Mouse (Mus musculus): ENCODE results near the gene Slc8b1. TPM values are rescaled to one million over a fixed set of nuclear protein-coding genes. Genes with fewer than 3 reads are reported as not detected.

Slc8b1 gene
- total RNA-seq, 2 experiments from 2014 or later, result 12.5 to 13.9 TPM

GRCm38 (mm10) chr5:120517552-120517951, 6.6 kb downstream of the Slc8b1 start:
- DNase-seq, result peak; percentile 55 to 69
- intact Hi-C loops (cut with DNase I), result loop anchor here (5.0 kb wide), 1 partner anchor 45 kb away; no protein-coding TSS in a partner anchor

DNA sequence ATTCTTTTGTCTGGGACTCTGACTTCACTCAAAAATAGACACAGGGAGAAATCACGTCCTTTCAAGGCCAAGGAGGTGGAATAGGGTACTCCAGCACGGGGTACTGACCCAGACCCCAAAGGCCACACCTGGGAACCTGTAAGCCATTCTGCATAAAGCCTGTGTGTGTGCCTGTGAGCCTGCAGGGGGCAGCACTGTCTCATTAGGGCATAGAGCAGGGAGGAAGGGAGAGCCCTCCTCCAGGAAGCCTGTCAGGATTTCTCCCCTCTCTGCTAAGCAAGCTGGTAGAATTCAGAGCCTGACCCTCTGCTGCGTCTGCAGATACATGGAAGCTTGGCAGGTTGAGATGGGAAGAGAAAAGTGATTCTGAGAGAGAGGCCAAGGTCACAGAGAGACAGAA, 11.7 kb downstream of the Slc8b1 start:
- intact Hi-C loops (cut with DNase I), result no loop called here
- peak in 1 of 2 experiments; percentile 55 for DNase-seq

GRCm38 (mm10) chr5:120524736-120525135, 13.8 kb downstream of the Slc8b1 start:
- intact Hi-C loops (cut with DNase I), result no loop called here
- no peak for DNase-seq

GRCm38 (mm10) chr5:120525737-120526136, 14.8 kb downstream of the Slc8b1 start:
- DNase-seq, result no peak
- intact Hi-C loops (cut with DNase I), result no loop called here

GRCm38 (mm10) chr5:120526311-120526710, 15.3 kb downstream of the Slc8b1 start:
- intact Hi-C loops (cut with DNase I), result no loop called here
- DNase-seq, result no peak

DNA sequence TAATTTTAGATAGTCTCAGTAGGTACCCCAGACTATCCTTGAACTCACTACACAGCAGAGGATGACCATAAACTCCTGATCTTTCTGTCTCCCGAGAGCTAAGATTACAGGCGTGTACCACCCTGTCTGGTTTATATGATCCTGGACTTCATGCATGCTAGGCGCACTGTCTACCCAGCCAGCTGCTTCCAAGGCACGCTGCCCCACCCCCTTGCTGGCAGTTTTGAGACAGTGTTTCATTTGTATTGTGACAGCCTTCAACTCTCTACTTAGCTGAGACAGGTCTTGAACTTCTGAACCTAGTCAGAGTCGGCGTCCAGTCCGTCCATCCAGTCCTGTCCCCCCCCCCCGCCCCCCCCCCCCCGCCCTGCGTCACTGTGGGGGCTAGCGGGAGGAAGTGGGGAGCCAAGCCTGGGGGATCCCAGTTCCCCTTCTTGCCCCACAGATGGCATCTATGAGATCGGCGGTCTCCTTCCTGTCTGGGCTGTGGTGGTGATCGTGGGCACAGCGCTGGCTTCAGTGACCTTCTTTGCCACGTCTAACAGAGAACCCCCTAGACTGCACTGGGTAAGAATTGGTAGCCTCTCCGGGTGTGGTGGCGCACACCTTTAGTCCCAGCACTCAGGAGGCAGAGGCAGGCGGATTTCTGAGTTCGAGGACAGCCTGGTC, 16.5 kb downstream of the Slc8b1 start:
- intact Hi-C loops (cut with DNase I), result no loop called here
- no peak for DNase-seq

- intact Hi-C loops (cut with DNase I), result no loop called here
- no peak for DNase-seq
Observed at GRCm38 (mm10) chr5:120531631-120532030, 20.7 kb downstream of the Slc8b1 start.

DNA sequence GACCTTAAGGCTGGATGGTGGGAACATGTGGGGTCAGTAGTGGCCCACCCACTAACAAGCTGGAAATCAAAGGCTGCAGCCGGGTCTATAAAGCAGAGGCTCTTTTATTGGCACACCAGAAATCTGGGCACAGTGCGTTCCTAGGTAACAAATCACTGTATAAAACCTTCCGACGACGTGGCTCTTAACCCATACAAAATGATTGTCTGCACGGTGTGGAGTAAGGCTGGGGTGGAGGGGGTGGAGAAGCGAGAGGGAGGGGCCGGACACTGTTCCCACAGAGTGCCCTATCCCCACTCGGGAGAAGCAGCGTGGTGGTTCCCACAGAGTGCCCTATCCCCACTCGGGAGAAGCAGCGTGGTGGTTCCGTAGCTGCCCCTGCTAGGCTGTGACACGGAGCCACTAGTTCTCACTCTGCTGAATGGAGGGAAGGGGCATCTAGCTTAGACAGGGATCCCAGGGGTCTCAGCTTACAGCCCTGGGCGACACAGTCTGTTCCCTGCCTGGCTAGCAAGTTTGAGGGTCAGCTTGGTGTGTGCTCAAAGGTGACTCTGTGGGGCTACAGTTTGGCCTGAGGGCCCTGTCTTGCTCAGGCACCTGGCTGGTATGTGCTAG, 23.2 kb downstream of the Slc8b1 start:
- intact Hi-C loops (cut with DNase I), result no loop called here
- DNase-seq, result no peak

DNA sequence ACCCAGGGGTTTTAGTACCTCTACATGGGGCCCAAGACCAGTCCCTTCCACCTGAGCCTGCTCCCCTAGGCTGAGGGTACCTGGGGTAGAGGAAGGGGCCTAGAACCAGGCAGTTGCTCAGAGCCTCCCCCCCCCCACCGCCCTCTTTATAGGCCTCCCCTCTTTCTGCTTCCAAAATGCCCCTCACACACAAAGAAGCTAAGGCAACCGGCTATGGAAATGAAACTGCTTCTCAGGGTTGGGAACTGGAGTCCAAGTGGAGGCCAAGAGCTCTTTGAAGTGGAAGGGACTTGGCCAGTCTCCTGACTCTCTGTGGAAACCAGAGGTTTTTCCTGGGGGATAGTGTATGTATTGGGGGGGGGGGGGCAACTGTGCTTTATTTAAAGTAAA, 23.7 kb downstream of the Slc8b1 start:
- no peak for DNase-seq
- intact Hi-C loops (cut with DNase I), result no loop called here

DNA sequence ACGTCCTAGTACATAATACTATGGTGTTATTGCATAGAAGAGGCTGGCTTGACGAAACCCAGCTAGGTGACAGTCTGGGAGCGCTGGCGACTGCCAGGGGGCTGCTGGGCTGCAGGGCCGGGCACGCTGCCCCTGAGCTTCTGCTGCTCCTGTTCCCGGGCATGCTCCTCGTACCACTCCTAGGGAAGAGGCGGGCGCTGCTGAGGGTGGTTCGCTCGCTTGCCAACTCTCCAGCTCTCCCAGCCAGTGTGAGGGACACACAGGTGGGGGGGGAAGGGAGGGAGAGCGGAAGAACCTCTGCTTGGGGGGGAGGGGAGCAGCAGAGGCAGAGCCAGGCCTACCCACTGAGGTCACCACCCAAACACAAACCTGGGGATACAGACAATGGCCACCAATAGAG, 25.1 kb downstream of the Slc8b1 start:
- DNase-seq, result peak in 1 of 2 experiments; percentile 39
- intact Hi-C loops (cut with DNase I), result no loop called here

GRCm38 (mm10) chr5:120536632-120537031, 25.7 kb downstream of the Slc8b1 start:
- intact Hi-C loops (cut with DNase I), result no loop called here
- DNase-seq, result no peak

DNA sequence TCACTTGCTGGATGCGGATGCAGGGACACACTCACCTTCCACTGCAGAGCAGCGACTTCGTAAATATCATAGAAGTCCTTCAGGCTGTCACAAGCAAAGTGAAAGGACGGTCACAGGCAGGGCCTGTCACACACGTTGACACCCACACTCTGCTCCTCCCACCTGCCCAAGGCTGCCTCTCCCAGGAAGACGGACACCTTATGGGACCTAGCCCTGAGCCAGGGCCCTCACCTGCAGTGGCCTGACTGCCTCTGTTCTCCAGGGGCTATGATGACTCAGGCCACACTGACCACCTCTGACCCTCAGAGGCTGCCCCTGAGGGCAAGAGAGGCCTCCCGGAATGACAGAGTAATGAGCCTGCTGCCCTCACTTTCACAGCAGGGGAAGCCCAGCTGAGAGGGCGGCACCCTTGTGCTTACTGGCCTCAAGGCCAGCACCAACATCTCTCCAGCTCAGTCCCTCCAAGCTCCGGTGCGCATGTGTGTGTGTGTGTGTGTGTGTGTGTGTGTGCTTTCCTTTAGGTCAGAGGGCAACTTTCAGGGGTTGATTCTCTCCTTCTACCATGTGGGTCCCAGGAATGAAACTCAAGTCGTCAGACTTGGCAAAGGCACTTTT, 37.4 kb downstream of the Slc8b1 start:
- DNase-seq, result no peak
- intact Hi-C loops (cut with DNase I), result no loop called here

- intact Hi-C loops (cut with DNase I), result no loop called here
- DNase-seq, result no peak
Observed at GRCm38 (mm10) chr5:120550137-120550536, 39.2 kb downstream of the Slc8b1 start.

DNA sequence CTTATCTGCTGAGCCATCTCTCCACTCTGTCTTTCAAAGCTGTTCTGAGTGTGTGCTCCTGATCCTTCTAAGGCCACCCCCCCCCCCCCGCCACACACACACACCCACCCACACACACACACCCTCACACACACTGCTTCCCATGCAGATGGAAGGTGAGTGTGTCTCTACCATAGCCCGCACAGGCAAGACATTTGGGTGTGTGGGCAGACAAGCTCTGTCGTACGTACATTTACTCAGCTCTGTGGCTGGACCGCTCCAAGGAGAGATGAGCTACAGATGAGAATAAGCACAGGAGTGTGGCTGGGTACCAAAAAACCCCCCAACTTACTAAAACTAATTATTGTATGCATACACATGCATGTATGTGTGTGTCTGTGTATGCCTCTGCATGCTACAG, 39.7 kb downstream of the Slc8b1 start:
- intact Hi-C loops (cut with DNase I), result no loop called here

DNA sequence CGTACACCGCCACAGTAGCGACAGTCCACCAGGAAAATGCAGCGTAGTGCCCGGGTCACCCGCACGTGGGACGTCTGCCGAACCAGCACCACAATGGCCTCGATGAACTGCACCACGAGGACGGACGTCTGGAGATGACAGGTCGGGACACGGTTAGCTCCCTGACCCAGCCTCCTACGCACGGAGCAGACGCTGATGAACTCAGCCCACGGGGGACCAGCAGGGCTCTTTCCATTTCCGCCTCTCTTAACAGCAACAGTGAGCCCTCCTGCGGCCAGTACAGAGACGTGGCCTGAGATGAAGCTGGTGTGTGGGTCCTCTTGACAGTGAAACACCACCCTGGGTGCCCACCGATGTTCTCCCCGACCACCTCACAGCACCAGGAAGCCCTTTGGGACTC, 44.9 kb downstream of the Slc8b1 start:
- intact Hi-C loops (cut with DNase I), result no loop called here
- DNase-seq, result no peak

More for the DNA sequence above, 39.7 kb downstream of the Slc8b1 start:
- DNase-seq, result no peak

GRCm38 (mm10) chr5:120558041-120558440, 47.1 kb downstream of the Slc8b1 start:
- intact Hi-C loops (cut with DNase I), result no loop called here
- no peak for DNase-seq

- intact Hi-C loops (cut with DNase I), result no loop called here
- no peak for DNase-seq
Observed at GRCm38 (mm10) chr5:120558762-120559161, 47.8 kb downstream of the Slc8b1 start.

GRCm38 (mm10) chr5:120560129-120560615, 49.2 kb downstream of the Slc8b1 start:
- no peak for DNase-seq
- intact Hi-C loops (cut with DNase I), result loop anchor here (5.0 kb wide), 1 partner anchor 43 kb away; no protein-coding TSS in a partner anchor

- intact Hi-C loops (cut with DNase I), result loop anchor here (5.0 kb wide), 1 partner anchor 43 kb away; no protein-coding TSS in a partner anchor
Observed at GRCm38 (mm10) chr5:120560616-120561311, 49.8 kb downstream of the Slc8b1 start.

GRCm38 (mm10) chr5:120562956-120563913, 52.3 kb downstream of the Slc8b1 start:
- intact Hi-C loops (cut with DNase I), result loop anchor here (5.0 kb wide), 1 partner anchor 46 kb away; no protein-coding TSS in a partner anchor
- peak; percentile 64 to 68 for DNase-seq

More at GRCm38 (mm10) chr5:120560616-120561311, 49.8 kb downstream of the Slc8b1 start:
- peak; percentile 75 to 83 for DNase-seq
